Mouse (Mus musculus) frontal cortex, postnatal 36 days (tissue): ENCODE measurements around the gene Slc6a13.

Experiments used
- DNase-seq, 2 experiments: peaks; one replicate each; pipeline ENCODE4 v3.0.0; 2022; ENCODE audit warnings: low spot score in 2 of 2

Slc6a13 gene

GRCm38 (mm10) chr6:121378256-121378655, 78.2 kb downstream of the Slc6a13 start:
- DNase-seq: no peak

GRCm38 (mm10) chr6:121380576-121380975, 80.5 kb downstream of the Slc6a13 start:
- no peak for DNase-seq

- DNase-seq: no peak
These were observed 82.0 kb downstream of the Slc6a13 start for GRCm38 (mm10) chr6:121382071-121382470.

GRCm38 (mm10) chr6:121385397-121385796, 85.4 kb downstream of the Slc6a13 start:
- DNase-seq: no peak
